29 mouse cellular contexts compared by ENCODE assay signal in genomic region chr16:34694477-34694876, GRCm38 (mm10). TPM values are rescaled to one million over a fixed set of nuclear protein-coding genes. Genes with fewer than 3 reads are reported as not detected.
DNase-seq lines count a peak whose midpoint lies in the region; ATAC-seq and TF ChIP-seq lines count a peak whose summit lies in the region.
"Had no signal": no experiment of that assay in that cellular context is flagged by ENCODE, and none has a peak within 500 bp of the region (broad histone marks: within the 10 kb centered on the region; RNA-seq: fewer than 3 reads in every experiment).

No protein-coding gene starts in this region.

- peak; percentile 80 to 81 for TF ChIP-seq EP300 in MEL (IDR thresholded peaks at IDR 0.05; ENCODE audit: low read depth in 1 of 2, low read length in 2 of 2)

- TF ChIP-seq CTCF in G1E (IDR thresholded peaks at IDR 0.05; ENCODE audit: low read depth, low read length), result no peak
- TF ChIP-seq CTCF in MEL (IDR thresholded peaks at IDR 0.05 in 2 of 3, conservative IDR thresholded peaks at IDR 0.05 in 1 of 3; ENCODE audit: control insufficient read depth in 1 of 3, insufficient read depth in 1 of 3, low read depth in 2 of 3, low read length in 3 of 3, poor library complexity in 1 of 3, severe bottlenecking in 1 of 3), result no peak

- peak overlapping the region; percentile 23; the same call in 1 of the 2 replicates for H3K27ac ChIP-seq in MEL (ENCODE audit: control insufficient read depth, low read depth, low read length)

- no peak overlapping the region for H3K9ac ChIP-seq in MEL (ENCODE audit: control insufficient read depth, low read depth, low read length, poor library complexity, severe bottlenecking)

- no peaks in the 10 kb centered on the region for H3K9me3 ChIP-seq in G1E (replicated peaks)
- no peaks in the 10 kb centered on the region for H3K9me3 ChIP-seq in MEL (replicated peaks; ENCODE audit: insufficient read depth, low read length)

- DNase-seq in G1E (ENCODE audit: low spot score), result no peak
- DNase-seq in MEL (ENCODE audit: low read depth, low spot score), result peak; percentile 65
- peak; percentile 20 for DNase-seq in MEL-GATA-1-ER (ENCODE audit: extremely low read depth, low read depth)
- DNase-seq in adrenal gland, postnatal 36 days, result no peak
- DNase-seq in kidney, postnatal 4 days, result no peak
- DNase-seq in adrenal gland, adult 8-10 months, result no peak
- DNase-seq in layer of hippocampus, postnatal 36 days, result no peak
- DNase-seq: adrenal gland, adult 2 months; adrenal gland, postnatal 10 days; adrenal gland, postnatal 14 days; adrenal gland, postnatal 25 days; B cell, adult 2 months; cerebellum, adult 11 months; cerebellum, adult 11-12 months; cerebellum, adult 18-20 months; cerebellum, adult 2 months; cerebellum, adult 8-10 months; cerebellum, adult 9-10 months; cerebellum, adult 9-11 months had no signal

- H3K27me3 ChIP-seq in G1E (ENCODE audit: insufficient read depth, low read length) (no peaks in the 10 kb centered on the region), MEL (ENCODE audit: control insufficient read depth in 1 of 2, insufficient read depth in 2 of 2, low read length in 2 of 2) (no peaks in the 10 kb centered on the region)
- H3K27me3 ChIP-seq: CH12.LX, Patski had no signal

- peaks cover 40% of the 10 kb centered on the region for H3K36me3 ChIP-seq in G1E (replicated peaks)
- peaks cover 0 to 23% of the 10 kb centered on the region in 2 experiments; a peak in 2 of 4 replicates for H3K36me3 ChIP-seq in MEL (ENCODE audit: control insufficient read depth in 1 of 2, insufficient read depth in 2 of 2, low read length in 2 of 2)

- H3K4me1 ChIP-seq in G1E (ENCODE audit: insufficient read depth, low read depth, low read length), result peaks cover 41% of the 10 kb centered on the region
- peaks cover 4 to 14% of the 10 kb centered on the region in 2 experiments for H3K4me1 ChIP-seq in MEL (ENCODE audit: control insufficient read depth in 1 of 2, insufficient read depth in 2 of 2, low read length in 2 of 2)

- TF ChIP-seq RAD21 in MEL (IDR thresholded peaks at IDR 0.05; ENCODE audit: low read depth, low read length), result no peak

- H3K4me3 ChIP-seq in G1E (ENCODE audit: low read depth, low read length) (no peak overlapping the region), MEL (ENCODE audit: control insufficient read depth in 1 of 2, insufficient read depth in 1 of 2, low read depth in 2 of 2, low read length in 2 of 2) (no peak overlapping the region)

- no peak for TF ChIP-seq POLR2A in MEL (IDR thresholded peaks at IDR 0.05; ENCODE audit: control insufficient read depth in 1 of 2, insufficient read depth in 1 of 2, low read depth in 1 of 2, low read length in 2 of 2, poor library complexity in 1 of 2)

- ATAC-seq in G1E (ENCODE audit: extremely low read depth, insufficient number of reproducible peaks, low FRiP score, poor library complexity, severe bottlenecking), result peak; percentile 52
- ATAC-seq in megakaryocyte-erythroid progenitor cell, adult 5-6 weeks (replicated peaks; ENCODE audit: low FRiP score, low TSS enrichment, poor library complexity, severe bottlenecking), result 0 out of 2 replicates have a peak, but pooled peaks have one; percentile 20
- ATAC-seq: activated CD4-positive, CD25-positive, alpha-beta regulatory T cell, adult 4 months; CD4-positive, CD25-positive, alpha-beta regulatory T cell, adult 4 months; Patski had no signal

- peaks cover 4% of the 10 kb centered on the region for H3K79me2 ChIP-seq in MEL (ENCODE audit: control insufficient read depth, insufficient read depth, low read length, poor library complexity)

TF ChIP-seq in MEL, 35 proteins besides CTCF, POLR2A, EP300 and RAD21 (continues in another document):
- TF ChIP-seq JUND (IDR thresholded peaks at IDR 0.05; ENCODE audit: low read depth, low read length) (no peak), MYC (IDR thresholded peaks at IDR 0.05; ENCODE audit: low read depth, low read length) (no peak), TBP (IDR thresholded peaks at IDR 0.05; ENCODE audit: low read depth, low read length) (no peak), SMC3 (IDR thresholded peaks at IDR 0.05; ENCODE audit: low read depth, low read length) (no peak), BHLHE40 (IDR thresholded peaks at IDR 0.05; ENCODE audit: borderline replicate concordance, low read depth, low read length) (no peak), ZC3H11A (IDR thresholded peaks at IDR 0.05; ENCODE audit: low read depth, low read length) (no peak), TCF12 (IDR thresholded peaks at IDR 0.05; ENCODE audit: low read depth, low read length) (peak; percentile 71), MAZ (IDR thresholded peaks at IDR 0.05; ENCODE audit: low read depth, low read length) (no peak), GABPA (IDR thresholded peaks at IDR 0.05; ENCODE audit: low read depth, low read length) (no peak), NRF1 (IDR thresholded peaks at IDR 0.05; ENCODE audit: insufficient read depth, low read depth, low read length, poor library complexity, severe bottlenecking) (no peak), ELF1 (IDR thresholded peaks at IDR 0.05; ENCODE audit: low read depth, low read length) (no peak), RCOR1 (IDR thresholded peaks at IDR 0.05; ENCODE audit: low read depth, low read length) (peak; percentile 44; the same call in 1 of the 2 replicates), SIN3A (IDR thresholded peaks at IDR 0.05; ENCODE audit: low read length) (0 out of 2 replicates have a peak, but pooled peaks have one; percentile 27), KAT2A (conservative IDR thresholded peaks at IDR 0.05; ENCODE audit: low read depth, low read length) (no peak), CHD2 (IDR thresholded peaks at IDR 0.05; ENCODE audit: low read length) (no peak), POLR2AphosphoS2 (IDR thresholded peaks at IDR 0.05; ENCODE audit: low read length) (no peak), MEF2A (IDR thresholded peaks at IDR 0.05; ENCODE audit: extremely low read depth, insufficient replicate concordance, low read depth, low read length, poor library complexity, severe bottlenecking) (no peak), USF2 (IDR thresholded peaks at IDR 0.05; ENCODE audit: borderline replicate concordance in 1 of 2, insufficient read depth in 1 of 2, low read depth in 1 of 2, low read length in 2 of 2) (no peak), HCFC1 (IDR thresholded peaks at IDR 0.05; ENCODE audit: low read depth, low read length) (no peak), POLR2AphosphoS5 (IDR thresholded peaks at IDR 0.05; ENCODE audit: borderline replicate concordance, low read depth, low read length) (no peak), ZNF384 (IDR thresholded peaks at IDR 0.05; ENCODE audit: low read depth, low read length) (peak; percentile 85), ZKSCAN1 (IDR thresholded peaks at IDR 0.05; ENCODE audit: low read depth, low read length) (no peak), USF1 (IDR thresholded peaks at IDR 0.05; ENCODE audit: low read depth, low read length) (no peak), CHD1 (IDR thresholded peaks at IDR 0.05; ENCODE audit: low read depth, low read length) (no peak), MAFK (IDR thresholded peaks at IDR 0.05; ENCODE audit: borderline replicate concordance, low read depth, low read length) (no peak), ETS1 (IDR thresholded peaks at IDR 0.05; ENCODE audit: low read depth, low read length) (peak; percentile 29; the same call in 1 of the 2 replicates), TAL1 (IDR thresholded peaks at IDR 0.05; ENCODE audit: low read length) (no peak), NELFE (IDR thresholded peaks at IDR 0.05; ENCODE audit: low read depth, low read length) (no peak), E2F4 (IDR thresholded peaks at IDR 0.05; ENCODE audit: borderline replicate concordance, low read depth, low read length) (no peak), MAX (IDR thresholded peaks at IDR 0.05; ENCODE audit: low read length) (no peak), ZMIZ1 (IDR thresholded peaks at IDR 0.05; ENCODE audit: low read depth, low read length) (no peak)

RNA-seq across cellular contexts. Expression of gene Ccdc14, which starts 4.1 kb away (rescaled TPM):
- total RNA-seq in G1E (2014; fragmentation: Nextera tagmentation) (25.6 and 30.1 TPM in 2 replicates), G1E (2017) (26.7 and 27.4 TPM in 2 replicates), MEL (2012; rRNA removed) (5.8 and 6.5 TPM in 2 replicates)
- polyA plus RNA-seq in G1E (2012) (0.89 and 1.3 TPM in 2 replicates), MEL (2012; ENCODE audit: insufficient read depth in 1 of 2, insufficient read length in 2 of 2, low read depth in 1 of 2, low replicate concordance in 2 of 2, missing spikeins in 1 of 2) (1 to 10 TPM in 1 of 2 experiments, not detected in 1; 8.2 TPM)
- 18.9 and 21.8 TPM in 2 replicates for total RNA-seq in megakaryocyte-erythroid progenitor cell, adult 5-6 weeks (2014; fragmentation: Nextera tagmentation)
- 9.9 and 17.1 TPM in 2 replicates for total RNA-seq in megakaryocyte-erythroid progenitor cell, adult 5-6 weeks (2017)
- total RNA-seq in adrenal gland, postnatal 36 days (2021), result 1 to 10 TPM; 2.3 to 2.7 TPM
- 1 to 10 TPM; 2.7 to 6.3 (median 4.1) TPM for total RNA-seq in adrenal gland, adult 8-10 months (2022)
- total RNA-seq in layer of hippocampus, postnatal 36 days (2021), result 1 to 10 TPM; 1.8 to 2.6 TPM

RNA-seq across cellular contexts. Expression of gene Ropn1, which starts 44.8 kb away (rescaled TPM):
- total RNA-seq in G1E (2014; fragmentation: Nextera tagmentation) (not detected in 2 replicates), G1E (2017) (not detected in 2 replicates), MEL (2012; rRNA removed) (not detected in 2 replicates)
- polyA plus RNA-seq in G1E (2012) (not detected in 2 replicates), MEL (2012; ENCODE audit: insufficient read depth in 1 of 2, insufficient read length in 2 of 2, low read depth in 1 of 2, low replicate concordance in 2 of 2, missing spikeins in 1 of 2) (not detected)
- not detected in 2 replicates for total RNA-seq in megakaryocyte-erythroid progenitor cell, adult 5-6 weeks (2014; fragmentation: Nextera tagmentation)
- not detected in 2 replicates for total RNA-seq in megakaryocyte-erythroid progenitor cell, adult 5-6 weeks (2017)
- not detected for total RNA-seq in adrenal gland, postnatal 36 days (2021)
- total RNA-seq in adrenal gland, adult 8-10 months (2022), result not detected
- total RNA-seq in layer of hippocampus, postnatal 36 days (2021), result not detected
- total RNA-seq: adrenal gland, adult 18-20 months; adrenal gland, adult 2 months; adrenal gland, postnatal 10 days; adrenal gland, postnatal 14 days; adrenal gland, postnatal 25 days; adrenal gland, postnatal 4 days; CH12.LX; ES-E14 had no signal
- polyA plus RNA-seq: activated CD4-positive, CD25-positive, alpha-beta regulatory T cell, adult 4 months; adrenal gland, adult 2 months; brain, embryonic 14.5 days; C2C12; CD4-positive, CD25-positive, alpha-beta regulatory T cell, adult 4 months; Patski had no signal

RNA-seq across cellular contexts. Expression of gene Mylk, which starts 50.5 kb away (rescaled TPM):
- total RNA-seq in G1E (2014; fragmentation: Nextera tagmentation) (not detected in 2 replicates), G1E (2017) (0.05 and 0.06 TPM in 2 replicates), MEL (2012; rRNA removed) (not detected in 2 replicates)
- polyA plus RNA-seq in G1E (2012) (0.06 TPM in 1 of 2 replicates, not detected in the other), MEL (2012; ENCODE audit: insufficient read depth in 1 of 2, insufficient read length in 2 of 2, low read depth in 1 of 2, low replicate concordance in 2 of 2, missing spikeins in 1 of 2) (not detected)
- 2.3 and 2.4 TPM in 2 replicates for total RNA-seq in megakaryocyte-erythroid progenitor cell, adult 5-6 weeks (2014; fragmentation: Nextera tagmentation)
- total RNA-seq in megakaryocyte-erythroid progenitor cell, adult 5-6 weeks (2017), result 0.84 and 1.6 TPM in 2 replicates
- 10 to 100 TPM; 37.8 to 45.8 TPM for total RNA-seq in adrenal gland, postnatal 36 days (2021)
- total RNA-seq in adrenal gland, adult 8-10 months (2022), result 10 to 100 TPM; 39.3 to 53.2 (median 44.5) TPM
- 10 to 100 TPM; 13.4 to 14.5 TPM for total RNA-seq in layer of hippocampus, postnatal 36 days (2021)
- polyA plus RNA-seq: CD4-positive, CD25-positive, alpha-beta regulatory T cell, adult 4 months had no signal

Comparison
In these comparisons a context has a peak if more than half of its experiments do, and no peak if none do; other contexts are left out.
1. DNase-seq: peak in MEL (single experiment) and MEL-GATA-1-ER (single experiment); none in G1E (single experiment), adrenal gland, postnatal 36 days (0 of 2), kidney, postnatal 4 days (0 of 2), adrenal gland, adult 8-10 months (single experiment) and layer of hippocampus, postnatal 36 days (0 of 2).
2. RNA of gene Mylk, which starts 50.5 kb away (total RNA-seq): 39.3 to 53.2 TPM in adrenal gland, adult 8-10 months, 37.8 to 45.8 TPM in adrenal gland, postnatal 36 days and 13.4 to 14.5 TPM in layer of hippocampus, postnatal 36 days; 0.84 to 2.4 TPM in megakaryocyte-erythroid progenitor cell, adult 5-6 weeks, 0.05 to 0.06 TPM in G1E and not detected in MEL; every median in the first group is over 4 times any median in the second.